Mouse (Mus musculus) hindbrain, embryonic 12.5 days (tissue): ENCODE results near the gene Pa2g4. TPM values are rescaled to one million over a fixed set of nuclear protein-coding genes. Genes with fewer than 3 reads are reported as not detected.
A peak's percentile ranks its signal among the peaks of the same experiment; 100 is the strongest.

ENCODE experiments used
- ATAC-seq: fragments of 200-750 bp; cut with Nextera tagmentation; 2 replicates; pipeline ENCODE4 v1.8.0; 2017; ENCODE audit warnings: moderate TSS enrichment; ENCODE audit not compliant: low FRiP score
- H3K27ac ChIP-seq: fragments of 300-500 bp; sonication (generic); 2 replicates; pipeline ENCODE4 v1.5.1; 2016; ENCODE audit warnings: mild to moderate bottlenecking
- H3K27me3 ChIP-seq: fragments of 300-500 bp; sonication (generic); 2 replicates; pipeline ENCODE4 v1.6.1; 2016; ENCODE audit warnings: mild to moderate bottlenecking
- H3K36me3 ChIP-seq: fragments of 300-500 bp; sonication (generic); 2 replicates; pipeline ENCODE4 v1.6.1; 2016; ENCODE audit warnings: mild to moderate bottlenecking
- H3K4me1 ChIP-seq: fragments of 300-500 bp; sonication (generic); 2 replicates; pipeline ENCODE4 v1.6.1; 2016
- H3K4me2 ChIP-seq: fragments of 300-500 bp; sonication (generic); replicated peaks from 2 replicates; pipeline ENCODE4 v1.6.1; 2016; ENCODE audit warnings: mild to moderate bottlenecking
- H3K4me3 ChIP-seq: fragments of 300-500 bp; sonication (generic); 2 replicates; pipeline ENCODE4 v1.5.1; 2016; ENCODE audit warnings: mild to moderate bottlenecking
- H3K9ac ChIP-seq: fragments of 300-500 bp; sonication (generic); 2 replicates; pipeline ENCODE4 v1.6.1; 2016; ENCODE audit warnings: mild to moderate bottlenecking, moderate library complexity
- H3K9me3 ChIP-seq: fragments of 300-500 bp; sonication (generic); replicated peaks from 2 replicates; pipeline ENCODE4 v1.6.1; 2016; ENCODE audit warnings: mild to moderate bottlenecking
- WGBS: fragments of 180-500 bp; shearing (Covaris S2); methylation state at CpG from one replicate; pipeline ENCODE4 v1.1.7; 2016; 5-methylcytosine and 5-hydroxymethylcytosine counted together
- polyA plus RNA-seq: library from polyadenylated mRNA; unstranded; fragments of >200 nt; fragmentation: Nextera tagmentation; extraction: Ambion mirVana; gene quantifications from 2 replicates; pipeline ENCODE4 v1.2.1, GENCODE M21; 2016

The Pa2g4 gene
- polyA plus RNA-seq, 1 experiment from 2014 or later, result 143 TPM

DNA sequence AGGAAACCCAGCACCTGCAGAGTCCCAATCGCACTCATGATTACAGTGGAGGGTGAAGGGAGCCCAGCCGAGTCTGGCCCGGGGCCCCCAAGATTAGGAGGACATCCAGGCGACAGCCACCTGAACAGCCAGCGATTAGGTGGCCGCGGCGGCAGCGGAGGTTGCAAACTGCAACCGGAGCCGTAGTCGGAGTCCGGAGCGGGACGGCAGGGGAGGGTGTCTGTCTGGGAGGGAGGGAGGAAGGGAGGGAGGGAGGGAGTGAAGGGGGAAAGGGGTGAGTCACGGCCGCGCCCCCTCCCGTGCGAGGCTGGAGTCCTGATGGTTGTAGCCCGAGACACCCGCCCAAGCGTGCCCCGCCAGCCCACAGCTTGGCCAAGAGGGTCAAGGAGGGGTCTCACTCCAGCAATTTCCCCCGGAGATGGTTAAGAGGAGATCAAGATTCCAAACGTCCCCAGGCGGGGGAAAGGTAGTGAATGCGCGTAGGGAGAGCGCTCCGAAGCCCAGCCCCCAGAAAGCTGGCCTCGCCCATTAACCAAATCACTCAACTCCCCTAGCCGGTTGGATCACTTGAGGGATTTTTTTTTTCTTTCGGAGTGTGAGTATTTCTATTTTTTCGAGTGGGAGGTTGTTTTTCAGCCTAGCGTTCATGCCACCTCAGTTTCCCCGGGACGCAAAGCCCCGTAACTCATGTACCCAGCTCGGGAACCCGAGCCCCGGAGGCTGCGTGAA lies 23.8 kb upstream of the Pa2g4 start, which contains the start of gene Erbb3:
Gene Erbb3 (minus strand): TSS at position 189 of the 729 bp plus-strand sequence.
- Histone ChIP-seq H3K9ac (peak within 1 kb of the TSS; percentile 62), H3K9me3 (no peaks in the 10 kb centered on the region), H3K4me2 (peak within 1 kb of the TSS; percentile 98), H3K36me3 (no peaks in the 10 kb centered on the region), H3K4me1 (peaks cover 9% of the 10 kb centered on the region), H3K4me3 (peak within 1 kb of the TSS; percentile 62), H3K27me3 (peaks cover 52% of the 10 kb centered on the region), H3K27ac (peak within 1 kb of the TSS; percentile 68)
- peak; percentile 33; the same call in 1 of the 2 replicates for ATAC-seq
- WGBS, result under 1% methylated on average over 43 of the region's 43 CpGs

DNA sequence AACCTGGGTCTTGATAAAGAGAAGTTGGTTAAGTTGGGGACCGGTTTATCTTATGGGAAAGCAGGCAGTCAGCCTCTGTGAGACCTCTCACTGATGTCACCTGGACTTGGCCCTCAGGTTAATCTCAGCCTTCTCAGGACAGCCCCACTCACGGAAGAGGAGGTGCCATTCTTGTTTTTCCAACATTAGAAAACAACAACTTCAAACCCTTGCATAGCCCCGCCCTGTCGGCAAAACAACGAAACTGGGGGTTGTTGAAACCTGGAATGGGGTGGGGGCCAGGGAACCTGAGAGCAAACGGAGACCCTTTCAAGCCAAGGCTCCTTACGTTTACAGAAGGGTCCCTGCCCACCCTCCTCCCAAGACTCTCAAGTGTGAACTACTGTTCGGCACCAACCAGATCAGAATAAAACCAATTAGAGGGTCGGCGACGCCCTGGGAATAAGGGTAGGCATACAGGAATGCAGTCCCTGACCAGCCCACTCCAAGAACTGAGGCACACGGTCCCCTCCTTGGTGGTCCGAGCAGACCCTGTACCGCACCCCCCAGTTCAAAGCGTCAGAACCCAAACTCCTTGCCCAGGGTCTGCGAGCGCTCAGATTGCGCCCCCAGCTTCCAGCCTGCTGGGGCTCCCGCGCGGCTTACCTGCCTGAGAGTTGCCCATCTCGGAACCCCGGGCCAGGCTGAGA lies 23.1 kb upstream of the Pa2g4 start:
- peak; percentile 57; the same call in 1 of the 2 replicates for ATAC-seq

DNA sequence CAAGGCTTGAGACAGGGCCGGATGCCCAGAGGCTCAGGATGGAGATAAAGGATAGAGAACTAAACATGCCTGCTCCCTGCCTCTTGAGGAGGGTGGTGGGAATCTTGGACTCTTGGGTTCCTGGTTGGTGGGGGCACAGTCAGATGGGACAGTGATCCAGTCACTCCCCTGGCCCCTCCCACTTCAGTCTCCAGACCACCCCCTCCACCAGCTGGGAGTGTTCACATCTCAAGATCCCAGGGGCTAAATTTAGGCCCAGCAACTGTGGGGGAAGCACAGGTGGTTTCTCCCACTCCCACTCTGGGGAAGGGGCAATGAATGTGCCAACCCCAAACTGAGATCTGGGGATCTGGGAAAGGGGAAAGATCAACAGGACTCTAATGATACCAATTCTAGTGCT lies 22.3 kb upstream of the Pa2g4 start:
- 7% methylated on average over 1 of the region's 1 CpGs for WGBS
- H3K4me3 ChIP-seq, result peak overlapping the region; percentile 62; the same call in 1 of the 2 replicates
- peaks cover 66% of the 10 kb centered on the region for H3K27me3 ChIP-seq
- H3K4me2 ChIP-seq, result peak overlapping the region; percentile 98; the same call in 1 of the 2 replicates
- H3K36me3 ChIP-seq, result no peaks in the 10 kb centered on the region
- ATAC-seq, result no peak
- peaks cover 9% of the 10 kb centered on the region for H3K4me1 ChIP-seq
- no peaks in the 10 kb centered on the region for H3K9me3 ChIP-seq
- H3K9ac ChIP-seq, result no peak overlapping the region
- H3K27ac ChIP-seq, result no peak overlapping the region

More for the DNA sequence above, 23.1 kb upstream of the Pa2g4 start:
- H3K27ac ChIP-seq, result peak overlapping the region; percentile 62
- no peaks in the 10 kb centered on the region for H3K9me3 ChIP-seq
- no peaks in the 10 kb centered on the region for H3K36me3 ChIP-seq
- peaks cover 9% of the 10 kb centered on the region for H3K4me1 ChIP-seq
- H3K27me3 ChIP-seq, result peaks cover 58% of the 10 kb centered on the region
- peak overlapping the region; percentile 98 for H3K4me2 ChIP-seq
- 3% methylated on average over 23 of the region's 23 CpGs for WGBS
- H3K9ac ChIP-seq, result peak overlapping the region; percentile 62
- peak overlapping the region; percentile 62 for H3K4me3 ChIP-seq

DNA sequence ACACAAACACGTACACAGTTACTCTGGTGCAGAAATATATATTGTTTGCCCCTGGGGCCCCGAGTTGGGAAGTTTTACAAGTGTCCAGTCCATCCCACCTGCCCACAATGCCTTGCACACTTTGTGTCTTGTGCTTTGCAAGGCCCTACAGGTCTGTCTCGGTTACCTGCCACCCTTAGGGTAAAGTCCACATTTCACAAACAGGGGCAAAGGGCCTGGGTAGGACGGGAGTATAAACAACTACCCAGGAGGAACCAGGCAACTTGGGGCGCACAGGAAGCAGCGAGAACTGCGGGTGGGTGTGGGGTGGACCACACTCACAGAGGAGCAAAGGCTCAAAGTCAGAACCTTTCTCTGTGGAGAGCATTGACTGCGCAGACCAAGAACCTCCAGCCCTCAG lies 21.9 kb upstream of the Pa2g4 start:
- H3K9ac ChIP-seq, result no peak overlapping the region
- H3K9me3 ChIP-seq, result no peaks in the 10 kb centered on the region
- H3K4me3 ChIP-seq, result no peak overlapping the region
- H3K36me3 ChIP-seq, result no peaks in the 10 kb centered on the region
- H3K27me3 ChIP-seq, result peaks cover 70% of the 10 kb centered on the region
- peaks cover 9% of the 10 kb centered on the region for H3K4me1 ChIP-seq
- ATAC-seq, result no peak
- peak overlapping the region; percentile 2; the same call in 1 of the 2 replicates for H3K4me2 ChIP-seq
- 66% methylated on average over 8 of the region's 8 CpGs for WGBS
- H3K27ac ChIP-seq, result no peak overlapping the region

DNA sequence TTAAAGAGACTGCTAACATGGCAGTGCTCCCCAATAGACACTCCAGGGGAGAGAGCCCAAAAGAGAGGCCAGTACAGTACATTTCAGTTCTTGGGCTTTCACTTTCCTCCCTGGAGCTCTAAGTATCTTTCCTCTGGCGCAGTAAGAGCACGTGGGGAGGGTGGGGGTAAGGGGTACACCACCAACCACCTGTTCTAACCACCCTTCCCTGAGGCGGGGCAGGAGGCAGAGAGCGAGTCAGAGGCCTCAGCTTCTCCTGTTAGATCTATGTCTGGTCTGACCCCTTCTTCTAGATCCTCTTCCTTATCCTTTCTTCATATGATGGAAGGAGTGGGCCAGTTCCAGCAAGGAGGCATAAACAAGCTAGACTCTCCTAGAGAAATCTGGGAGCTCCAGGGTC lies 21.3 kb upstream of the Pa2g4 start:
- H3K36me3 ChIP-seq, result no peaks in the 10 kb centered on the region
- H3K27ac ChIP-seq, result peak overlapping the region; percentile 24; the same call in 1 of the 2 replicates

DNA sequence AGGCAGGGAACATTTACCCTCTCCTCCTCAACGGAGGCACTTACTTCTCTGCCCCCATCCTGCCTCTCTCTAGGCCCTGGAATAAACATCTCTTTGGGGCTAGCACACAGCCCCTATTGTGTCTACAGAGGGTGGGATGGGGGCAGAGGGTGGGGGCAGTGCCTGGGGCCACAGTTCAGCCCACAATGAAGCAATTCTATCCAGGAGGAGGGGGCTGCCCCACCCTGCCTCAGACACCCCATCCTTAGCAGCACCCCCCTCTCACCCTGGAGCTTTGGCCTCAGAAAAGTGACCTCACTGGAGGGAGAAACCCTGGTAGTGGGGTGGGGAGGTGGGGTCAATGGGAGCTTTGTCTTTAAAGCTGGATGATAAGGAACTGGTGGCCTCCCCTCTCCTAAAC lies 20.8 kb upstream of the Pa2g4 start:
- Histone ChIP-seq H3K27me3 (peaks cover 72% of the 10 kb centered on the region), H3K36me3 (no peaks in the 10 kb centered on the region), H3K4me2 (peak overlapping the region; percentile 13; the same call in 1 of the 2 replicates), H3K9me3 (no peaks in the 10 kb centered on the region), H3K27ac (no peak overlapping the region), H3K4me3 (no peak overlapping the region), H3K4me1 (peaks cover 9% of the 10 kb centered on the region), H3K9ac (0 out of 2 replicates have a peak overlapping the region, but pooled peaks have one; percentile 19)
- 16% methylated on average over 1 of the region's 1 CpGs for WGBS
- ATAC-seq, result no peak

More for the DNA sequence above, 21.3 kb upstream of the Pa2g4 start:
- Histone ChIP-seq H3K4me1 (peaks cover 9% of the 10 kb centered on the region), H3K9ac (0 out of 2 replicates have a peak overlapping the region, but pooled peaks have one; percentile 19), H3K9me3 (no peaks in the 10 kb centered on the region), H3K4me3 (no peak overlapping the region), H3K27me3 (peaks cover 72% of the 10 kb centered on the region), H3K4me2 (peak overlapping the region; percentile 2; the same call in 1 of the 2 replicates)
- WGBS, result 31% methylated on average over 4 of the region's 4 CpGs
- no peak for ATAC-seq

DNA sequence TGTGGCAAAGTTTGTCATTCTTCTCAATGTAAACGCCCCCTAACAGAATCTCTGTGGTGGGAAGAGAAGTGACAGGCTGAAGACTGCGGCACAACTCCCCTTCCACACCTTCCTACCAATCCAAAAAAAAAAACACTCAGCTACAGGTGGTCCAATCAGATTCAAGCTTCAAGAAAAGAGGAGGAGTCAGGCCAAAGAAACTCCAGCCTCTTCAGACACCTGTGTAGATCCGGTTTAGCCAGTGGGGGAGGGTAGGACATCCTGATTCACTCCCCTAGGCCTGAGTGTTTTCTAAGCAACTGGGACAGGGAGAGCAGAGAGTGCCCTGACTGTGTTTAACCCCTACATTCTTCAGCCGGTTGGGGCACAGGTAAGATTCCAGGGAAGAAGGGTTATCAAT lies 18.6 kb upstream of the Pa2g4 start:
- WGBS, result 6% methylated on average over 4 of the region's 4 CpGs
- H3K27me3 ChIP-seq, result peaks cover 63% of the 10 kb centered on the region

DNA sequence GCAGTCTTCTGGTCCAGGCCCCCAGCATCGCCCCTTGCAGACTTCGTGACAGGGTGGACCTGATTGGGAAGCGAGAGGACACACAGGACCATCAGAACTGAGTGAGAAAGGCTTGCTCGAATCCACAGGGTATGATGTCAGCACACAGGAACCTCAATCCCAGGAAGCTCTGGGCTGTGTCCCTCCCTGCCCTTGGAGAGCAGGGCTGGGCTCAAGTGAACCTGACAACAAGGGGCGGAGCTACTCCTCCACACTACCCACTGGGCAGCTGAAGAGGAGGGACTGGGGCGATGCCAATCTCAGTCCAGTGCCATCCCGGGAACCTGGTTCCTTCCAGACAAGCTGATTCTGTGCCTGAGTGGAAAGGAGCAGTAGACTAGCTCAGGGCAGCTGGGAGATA lies 17.9 kb upstream of the Pa2g4 start:
- WGBS, result 15% methylated on average over 7 of the region's 7 CpGs
- H3K4me2 ChIP-seq, result no peak overlapping the region
- H3K9ac ChIP-seq, result no peak overlapping the region
- peaks cover 55% of the 10 kb centered on the region for H3K27me3 ChIP-seq
- no peaks in the 10 kb centered on the region for H3K36me3 ChIP-seq
- no peak overlapping the region for H3K27ac ChIP-seq
- no peaks in the 10 kb centered on the region; the same call in 1 of the 2 replicates for H3K4me1 ChIP-seq
- no peak for ATAC-seq
- no peaks in the 10 kb centered on the region for H3K9me3 ChIP-seq
- no peak overlapping the region for H3K4me3 ChIP-seq

More for the DNA sequence above, 18.6 kb upstream of the Pa2g4 start:
- H3K9ac ChIP-seq, result peak overlapping the region; percentile 13; the same call in 1 of the 2 replicates
- no peaks in the 10 kb centered on the region for H3K36me3 ChIP-seq
- H3K4me3 ChIP-seq, result no peak overlapping the region
- H3K27ac ChIP-seq, result no peak overlapping the region
- no peak for ATAC-seq
- no peaks in the 10 kb centered on the region for H3K9me3 ChIP-seq
- H3K4me2 ChIP-seq, result no peak overlapping the region
- H3K4me1 ChIP-seq, result peaks cover 6% of the 10 kb centered on the region

DNA sequence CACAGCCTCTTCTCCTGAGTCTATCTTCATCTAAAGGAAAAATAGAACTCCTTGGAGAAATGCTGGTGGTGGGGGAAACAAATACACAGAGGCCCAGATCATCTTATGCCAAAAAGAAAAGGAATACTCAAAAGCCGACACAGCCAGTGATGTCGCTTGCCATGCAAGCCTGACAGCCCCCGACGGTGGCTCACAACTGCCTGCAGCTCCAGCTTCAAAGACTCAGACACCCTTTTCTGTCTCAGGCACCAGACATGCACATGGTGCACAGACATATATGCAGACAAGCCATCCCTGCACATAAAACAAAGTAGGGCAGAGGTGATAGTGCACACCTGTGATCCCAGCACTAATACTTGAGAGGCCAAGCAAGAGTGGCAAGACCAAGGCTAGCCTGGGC lies 13.9 kb upstream of the Pa2g4 start:
- no peaks in the 10 kb centered on the region for H3K9me3 ChIP-seq
- H3K4me3 ChIP-seq, result no peak overlapping the region
- H3K4me1 ChIP-seq, result no peaks in the 10 kb centered on the region
- no peak overlapping the region for H3K4me2 ChIP-seq
- no peaks in the 10 kb centered on the region for H3K36me3 ChIP-seq
- H3K27ac ChIP-seq, result no peak overlapping the region
- H3K9ac ChIP-seq, result no peak overlapping the region
- peaks cover 21% of the 10 kb centered on the region for H3K27me3 ChIP-seq
- ATAC-seq, result no peak
- WGBS, result 83% methylated on average over 4 of the region's 4 CpGs

DNA sequence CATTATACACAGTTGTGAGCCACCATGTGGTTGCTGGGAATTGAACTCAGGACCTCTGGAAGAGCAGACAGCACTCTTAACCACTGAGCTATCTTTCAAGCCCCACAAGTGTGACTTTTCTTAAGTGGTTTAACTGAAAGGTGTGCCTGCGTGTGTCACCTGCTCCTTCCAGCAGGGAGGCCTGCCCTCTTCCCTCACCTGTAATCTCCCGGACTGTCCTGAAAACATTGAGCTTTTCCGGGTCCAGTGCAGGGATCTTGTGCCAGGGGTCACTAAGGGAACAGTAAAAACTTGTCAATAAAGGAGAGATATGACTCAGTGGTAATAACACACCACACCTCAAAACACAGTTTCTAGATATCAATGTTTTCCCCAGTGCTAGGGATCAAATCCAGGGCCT lies 13.5 kb upstream of the Pa2g4 start:
- H3K4me3 ChIP-seq, result no peak overlapping the region
- peaks cover 17% of the 10 kb centered on the region for H3K27me3 ChIP-seq
- H3K27ac ChIP-seq, result no peak overlapping the region
- 82% methylated on average over 3 of the region's 3 CpGs for WGBS
- ATAC-seq, result no peak
- no peaks in the 10 kb centered on the region for H3K9me3 ChIP-seq
- no peaks in the 10 kb centered on the region for H3K36me3 ChIP-seq
- H3K9ac ChIP-seq, result no peak overlapping the region
- H3K4me1 ChIP-seq, result no peaks in the 10 kb centered on the region
- no peak overlapping the region for H3K4me2 ChIP-seq

DNA sequence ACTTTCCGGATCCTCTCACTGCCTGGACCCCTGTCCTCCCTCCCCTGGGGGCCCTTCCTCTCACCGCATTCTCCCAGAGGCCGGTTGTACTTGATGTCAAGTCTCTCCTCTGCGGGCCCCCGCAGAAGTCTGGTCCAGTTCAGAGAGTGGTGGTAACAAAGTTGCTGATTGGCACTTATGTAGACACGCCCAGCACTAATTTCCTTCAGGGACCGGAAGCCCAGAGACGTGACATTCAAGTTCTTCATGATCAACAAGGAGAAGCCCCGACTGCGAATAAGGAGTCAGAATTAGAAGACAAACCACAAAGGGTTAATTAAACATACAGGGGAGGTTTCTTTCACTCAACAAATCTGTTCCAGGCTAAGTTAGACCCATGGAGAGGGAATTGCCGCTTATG lies 12.5 kb upstream of the Pa2g4 start:
- H3K4me1 ChIP-seq, result no peaks in the 10 kb centered on the region
- no peaks in the 10 kb centered on the region for H3K9me3 ChIP-seq
- H3K4me3 ChIP-seq, result no peak overlapping the region
- H3K36me3 ChIP-seq, result no peaks in the 10 kb centered on the region
- H3K9ac ChIP-seq, result no peak overlapping the region
- H3K27ac ChIP-seq, result no peak overlapping the region
- no peak for ATAC-seq
- H3K27me3 ChIP-seq, result peaks cover 8% of the 10 kb centered on the region; the same call in 1 of the 2 replicates
- no peak overlapping the region for H3K4me2 ChIP-seq
- WGBS, result 80% methylated on average over 11 of the region's 11 CpGs

DNA sequence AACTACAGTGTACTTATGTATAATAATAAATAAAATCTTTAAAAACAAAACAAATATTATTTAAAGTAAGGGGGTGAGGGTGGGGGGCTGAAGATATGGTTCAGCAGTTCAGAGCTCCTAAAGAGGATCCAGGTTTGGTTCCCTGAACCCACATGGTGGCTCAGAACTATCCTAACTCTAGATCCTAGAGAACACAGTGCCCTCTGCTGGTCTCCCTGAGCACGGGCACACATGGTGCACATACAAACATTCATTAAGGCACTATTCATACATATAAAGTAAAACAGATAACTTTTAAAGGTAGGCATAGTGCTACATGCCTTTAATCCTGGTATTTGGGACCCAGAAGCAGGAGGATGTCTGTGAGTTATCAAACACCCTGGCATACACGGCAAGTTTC lies 9.3 kb upstream of the Pa2g4 start:
- WGBS, result 89% methylated on average over 2 of the region's 2 CpGs

More for the DNA sequence above, 9.3 kb upstream of the Pa2g4 start:
- H3K27me3 ChIP-seq, result peaks cover 4% of the 10 kb centered on the region; the same call in 1 of the 2 replicates
- no peak overlapping the region for H3K27ac ChIP-seq
- H3K4me1 ChIP-seq, result no peaks in the 10 kb centered on the region
- H3K9ac ChIP-seq, result no peak overlapping the region
- H3K36me3 ChIP-seq, result no peaks in the 10 kb centered on the region
- H3K4me2 ChIP-seq, result no peak overlapping the region
- no peak overlapping the region for H3K4me3 ChIP-seq
- H3K9me3 ChIP-seq, result no peaks in the 10 kb centered on the region
- ATAC-seq, result no peak
